Mouse (Mus musculus) T-cell, adult 2 months (primary cell): ENCODE results near the gene Sh3kbp1.

Experiments
- DNase-seq: peaks from one replicate; pipeline ENCODE4 v3.0.0; 2022; ENCODE audit warnings: low spot score

Gene Sh3kbp1

GRCm38 (mm10) chrX:159928165-159928564 lies 301.1 kb downstream of the Sh3kbp1 start:
- no peak for DNase-seq

- no peak for DNase-seq
These were observed 301.8 kb downstream of the Sh3kbp1 start for GRCm38 (mm10) chrX:159928834-159929233.

DNA sequence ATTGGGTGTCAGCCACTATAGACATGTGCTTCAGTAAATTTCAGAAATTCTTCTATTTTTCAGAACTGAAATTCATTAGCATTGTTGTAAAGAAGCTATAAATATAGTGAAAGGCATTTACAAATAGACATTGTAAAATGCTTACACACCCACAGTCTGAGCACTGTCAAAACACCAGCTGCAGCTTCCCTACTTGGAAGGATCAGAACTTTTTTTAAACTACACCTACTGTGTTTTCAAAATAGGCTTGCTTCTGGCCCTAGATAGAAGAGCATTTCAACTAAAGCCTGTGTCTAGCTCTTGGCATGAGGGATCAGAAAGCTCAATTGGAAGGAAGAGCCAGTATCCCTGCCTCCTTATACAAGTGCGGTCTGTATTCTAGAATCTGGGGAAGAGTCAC lies 305.0 kb downstream of the Sh3kbp1 start:
- DNase-seq = no peak

GRCm38 (mm10) chrX:159942569-159942968 lies 315.5 kb downstream of the Sh3kbp1 start:
- DNase-seq = no peak

GRCm38 (mm10) chrX:159943586-159943985 lies 316.5 kb downstream of the Sh3kbp1 start:
- no peak for DNase-seq

DNA sequence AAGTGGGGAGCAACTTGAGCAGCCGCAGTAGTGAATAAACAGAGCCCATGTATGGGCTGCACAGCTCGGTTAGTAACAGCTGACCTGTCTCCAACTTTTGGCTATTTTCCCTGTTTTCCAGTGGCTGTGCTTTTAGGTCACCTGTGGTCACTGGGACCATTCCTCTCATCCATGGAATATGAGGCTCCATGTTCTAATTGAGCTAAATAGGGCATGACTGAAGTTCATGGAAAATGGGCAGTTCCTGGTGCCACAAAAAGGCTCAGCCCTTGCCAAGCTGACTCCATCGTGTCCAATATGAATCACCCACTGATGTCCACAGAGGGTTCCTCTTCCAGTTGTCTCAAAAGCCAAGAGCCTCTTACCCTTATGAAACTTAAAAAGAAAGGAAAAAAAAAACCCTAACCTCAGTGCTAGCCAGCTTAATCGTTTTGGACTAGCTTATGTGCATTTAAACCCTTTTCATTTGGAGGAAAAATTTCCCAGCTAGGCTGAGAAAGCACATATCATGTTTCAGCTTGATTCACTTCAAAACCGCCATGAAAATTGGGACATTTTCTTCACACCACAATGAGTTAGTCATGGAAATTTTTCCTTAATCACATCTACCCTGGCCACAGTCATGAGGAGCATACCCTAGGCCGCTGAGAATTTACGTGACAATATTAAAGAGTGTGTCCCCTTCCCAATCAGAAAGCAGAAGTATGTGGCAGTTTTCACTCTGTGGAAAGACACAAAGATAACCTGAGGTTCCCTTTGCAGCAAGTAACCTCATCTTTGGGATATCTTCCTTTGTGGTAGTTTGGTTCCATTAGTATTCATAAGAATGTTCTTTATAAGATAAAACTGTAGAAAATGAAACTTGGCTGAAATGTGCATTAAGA lies 326.7 kb downstream of the Sh3kbp1 start:
- no peak for DNase-seq

DNA sequence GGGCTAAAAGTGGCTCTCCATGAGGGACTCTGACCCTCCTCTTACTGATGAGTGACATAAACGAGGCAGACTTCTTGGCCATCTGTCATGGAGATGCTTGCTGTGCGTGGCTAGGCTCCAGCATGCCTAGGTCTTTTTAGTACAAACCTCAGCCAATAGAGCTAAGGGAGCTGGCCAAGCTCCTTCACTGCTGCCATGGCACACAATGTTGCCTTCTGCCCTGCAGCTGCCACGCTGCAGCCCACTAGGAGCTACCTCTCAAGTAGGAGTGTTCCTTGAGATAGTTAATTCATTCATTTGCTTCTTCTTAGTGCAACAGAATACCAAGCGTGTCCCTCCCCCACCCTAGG lies 327.3 kb downstream of the Sh3kbp1 start:
- DNase-seq = no peak

- no peak for DNase-seq
These were observed 328.4 kb downstream of the Sh3kbp1 start for GRCm38 (mm10) chrX:159955433-159955832.

- DNase-seq = no peak
These were observed 334.3 kb downstream of the Sh3kbp1 start for GRCm38 (mm10) chrX:159961385-159961784.

GRCm38 (mm10) chrX:159963273-159963672 lies 336.2 kb downstream of the Sh3kbp1 start:
- peak; percentile 22 for DNase-seq

DNA sequence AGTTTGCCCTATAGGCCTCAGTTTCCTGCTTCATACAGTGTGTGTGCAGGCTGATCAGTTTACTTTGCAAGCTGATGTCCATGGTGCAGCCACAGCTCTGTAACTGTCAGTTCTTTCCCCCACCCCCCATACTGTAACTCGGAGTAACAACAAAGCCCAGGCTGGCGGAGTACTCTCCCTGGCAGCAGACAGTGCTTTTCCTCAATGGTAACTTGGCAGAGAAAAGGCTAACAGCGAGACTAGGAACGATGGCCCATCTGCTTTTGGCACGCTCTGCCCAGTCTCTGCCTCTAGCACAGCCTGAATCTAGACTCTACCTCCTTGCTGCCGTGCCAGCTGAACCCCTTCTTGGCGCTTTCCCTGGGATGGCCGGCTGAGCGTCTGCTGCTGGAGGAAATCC lies 336.9 kb downstream of the Sh3kbp1 start:
- no peak for DNase-seq

DNA sequence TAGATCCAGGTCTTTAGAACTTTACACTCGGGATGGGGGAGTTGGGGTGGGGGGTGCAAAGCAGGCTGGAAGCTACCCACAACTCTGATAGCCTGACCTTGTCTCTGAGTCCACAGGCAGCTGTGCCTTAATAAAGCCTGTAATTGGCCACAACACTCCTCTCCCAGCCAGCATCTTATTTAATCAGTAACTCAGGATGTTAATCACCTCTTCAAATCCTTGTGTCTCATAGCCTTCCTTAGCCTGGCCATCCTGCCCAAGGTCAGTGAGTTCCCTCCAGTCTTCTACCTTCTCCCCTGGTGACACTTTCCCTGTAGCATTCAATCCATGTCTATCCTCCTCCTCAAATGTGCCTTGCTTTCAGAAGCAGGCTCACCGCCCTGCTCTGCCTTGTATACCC lies 342.0 kb downstream of the Sh3kbp1 start:
- no peak for DNase-seq

- no peak for DNase-seq
These were observed 344.2 kb downstream of the Sh3kbp1 start for GRCm38 (mm10) chrX:159971091-159971779.

DNA sequence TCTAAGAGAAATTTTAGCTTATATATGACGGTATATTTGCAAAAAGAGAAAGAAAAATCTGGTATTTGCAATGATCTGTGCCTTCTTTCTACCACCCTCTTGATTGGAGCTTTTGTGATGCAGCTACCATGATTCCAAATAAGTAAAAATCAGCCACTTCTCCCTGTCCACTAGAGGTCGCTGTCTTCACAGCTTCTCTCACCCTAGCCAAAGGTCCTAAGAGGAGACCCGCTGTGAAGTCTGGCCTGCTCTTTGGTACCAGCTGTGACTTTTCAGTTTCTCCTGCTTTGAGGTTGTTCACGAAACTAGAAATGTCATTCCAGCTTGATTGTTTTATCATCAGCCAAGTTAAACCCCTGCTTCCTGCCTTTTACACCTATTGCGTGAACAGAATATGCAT lies 346.7 kb downstream of the Sh3kbp1 start:
- DNase-seq = peak; percentile 12

GRCm38 (mm10) chrX:159976243-159976642 lies 349.2 kb downstream of the Sh3kbp1 start:
- DNase-seq = no peak

DNA sequence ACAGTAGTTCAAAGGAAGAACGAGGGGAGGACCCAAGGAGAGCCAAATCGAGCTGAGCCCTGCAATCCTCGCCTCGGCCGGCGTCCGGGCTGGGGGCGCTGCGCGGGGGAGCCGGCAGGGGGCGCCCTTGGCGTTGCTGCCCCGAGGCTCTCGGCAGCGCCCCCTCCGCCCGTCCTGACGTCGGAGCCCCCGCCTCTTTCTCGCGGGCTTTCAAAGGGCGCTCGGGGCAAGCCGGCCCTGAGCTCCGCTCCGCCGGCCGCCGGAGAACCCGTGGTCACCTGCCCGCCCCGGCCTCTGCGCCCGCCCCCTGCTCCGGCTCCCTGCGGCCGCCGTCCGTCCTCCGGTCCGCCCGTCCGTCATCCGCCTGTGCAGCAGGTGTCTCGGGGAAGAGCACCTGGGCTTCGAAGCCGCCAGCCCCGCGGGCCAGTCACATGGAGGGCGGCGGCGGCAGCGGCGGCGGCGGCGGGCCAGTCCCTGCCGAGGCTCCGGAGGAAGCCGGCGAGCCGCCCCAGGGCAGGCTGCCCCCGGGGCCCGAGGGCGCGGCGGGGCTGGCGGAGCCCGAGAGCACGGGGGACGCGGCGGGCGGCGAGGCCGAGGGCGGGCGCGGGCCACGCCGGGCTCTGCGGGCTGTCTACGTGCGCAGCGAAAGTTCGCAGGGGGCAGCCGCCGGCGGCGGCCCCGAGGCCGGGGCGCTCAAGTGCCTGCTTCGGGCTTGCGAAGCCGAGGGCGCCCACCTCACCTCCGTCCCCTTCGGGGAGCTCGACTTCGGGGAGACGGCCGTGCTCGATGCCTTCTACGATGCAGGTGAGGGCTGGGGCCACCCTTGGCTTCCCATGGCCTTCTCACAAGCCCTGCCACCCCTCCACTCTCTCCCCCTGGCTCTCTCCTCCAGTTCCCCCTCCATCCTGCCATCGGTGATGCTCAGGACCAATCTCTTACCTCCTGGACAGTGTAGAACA lies 361.2 kb downstream of the Sh3kbp1 start, which contains the start of gene Map3k15:
Gene Map3k15 (plus strand): TSS at position 432 of the 959 bp plus-strand sequence.
- DNase-seq = peak; percentile 75

DNA sequence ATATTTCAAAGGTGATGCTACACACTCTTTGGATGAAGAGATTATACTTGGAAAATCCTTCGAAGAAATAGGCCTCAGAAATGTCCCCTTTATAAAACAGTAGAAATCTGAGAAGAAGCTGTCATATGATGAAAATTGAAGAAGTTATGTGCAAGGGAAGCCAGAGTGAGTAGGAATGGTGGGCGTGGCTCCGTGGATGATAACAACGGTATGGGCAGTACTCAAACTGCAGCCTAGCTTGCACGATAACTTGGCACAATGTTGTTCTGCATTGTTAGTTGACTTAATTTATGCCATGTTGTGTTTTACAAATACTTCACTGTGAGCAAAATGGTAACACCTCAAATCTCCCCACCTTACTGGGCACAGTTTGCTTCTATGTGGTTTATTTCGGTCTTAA lies 368.7 kb downstream of the Sh3kbp1 start:
- DNase-seq = no peak
